Mouse (Mus musculus): ENCODE data around the gene Itfg1. TPM values are rescaled to one million over a fixed set of nuclear protein-coding genes. Genes with fewer than 3 reads are reported as not detected.
"Not testable (repeated sequence)": the region's sequence is repeated elsewhere in the genome, so short reads cannot be mapped to it uniquely, and the experiment has no call there.

Itfg1 gene
- polyA plus RNA-seq, 1 experiment = 16.1 TPM

GRCm38 (mm10) chr8:85845887-85846286 is 5.2 kb upstream of the Itfg1 start:
- Histone ChIP-seq H3K4me3 (replicated peaks; ENCODE audit: extremely low read depth, low read depth, low read length) (no peak overlapping the region), H3K4me1 (ENCODE audit: control insufficient read depth, insufficient read depth, low read length) (peaks cover 3% of the 10 kb centered on the region)
- DNase-seq = no peak
- no peak for TF ChIP-seq POLR2A (IDR thresholded peaks at IDR 0.05; ENCODE audit: borderline replicate concordance, extremely low read depth, low read depth, low read length)
- no peak for TF ChIP-seq CTCF (IDR thresholded peaks at IDR 0.05; ENCODE audit: insufficient read depth, low read length)

- DNase-seq = no peak
- 7% methylated on average over 4 of the region's 4 CpGs for WGBS
- peaks cover 9% of the 10 kb centered on the region for H3K4me1 ChIP-seq (ENCODE audit: control insufficient read depth, insufficient read depth, low read length)
- peak overlapping the region; percentile 80 for H3K4me3 ChIP-seq (replicated peaks; ENCODE audit: extremely low read depth, low read depth, low read length)
- TF ChIP-seq POLR2A (IDR thresholded peaks at IDR 0.05; ENCODE audit: borderline replicate concordance, extremely low read depth, low read depth, low read length) = no peak
- no peak for TF ChIP-seq CTCF (IDR thresholded peaks at IDR 0.05; ENCODE audit: insufficient read depth, low read length)
These were observed 721 bp upstream of the Itfg1 start for GRCm38 (mm10) chr8:85841489-85841795.

- peaks cover 9% of the 10 kb centered on the region for H3K4me1 ChIP-seq (ENCODE audit: control insufficient read depth, insufficient read depth, low read length)
- no peak for DNase-seq
- WGBS = under 1% methylated on average over 21 of the region's 21 CpGs
- TF ChIP-seq CTCF (IDR thresholded peaks at IDR 0.05; ENCODE audit: insufficient read depth, low read length) = no peak
- TF ChIP-seq POLR2A (IDR thresholded peaks at IDR 0.05; ENCODE audit: borderline replicate concordance, extremely low read depth, low read depth, low read length) = no peak
- peak overlapping the region; percentile 80 for H3K4me3 ChIP-seq (replicated peaks; ENCODE audit: extremely low read depth, low read depth, low read length)
These were observed 635 bp downstream of the Itfg1 start for GRCm38 (mm10) chr8:85839916-85840656.

GRCm38 (mm10) chr8:85813621-85814020 is 27.1 kb downstream of the Itfg1 start:
- TF ChIP-seq POLR2A (IDR thresholded peaks at IDR 0.05; ENCODE audit: borderline replicate concordance, extremely low read depth, low read depth, low read length) (no peak), CTCF (IDR thresholded peaks at IDR 0.05; ENCODE audit: insufficient read depth, low read length) (no peak)
- no peak for DNase-seq
- Histone ChIP-seq H3K4me3 (replicated peaks; ENCODE audit: extremely low read depth, low read depth, low read length) (no peak overlapping the region), H3K4me1 (ENCODE audit: control insufficient read depth, insufficient read depth, low read length) (no peaks in the 10 kb centered on the region)

- DNase-seq = no peak
- no peak for TF ChIP-seq CTCF (IDR thresholded peaks at IDR 0.05; ENCODE audit: insufficient read depth, low read length)
- TF ChIP-seq POLR2A (IDR thresholded peaks at IDR 0.05; ENCODE audit: borderline replicate concordance, extremely low read depth, low read depth, low read length) = no peak
- WGBS = 72% methylated on average over 1 of the region's 1 CpGs
These were observed 39.3 kb downstream of the Itfg1 start for GRCm38 (mm10) chr8:85801408-85801807.

GRCm38 (mm10) chr8:85800164-85800563 is 40.6 kb downstream of the Itfg1 start:
- WGBS = 86% methylated on average over 1 of the region's 1 CpGs
- H3K4me1 ChIP-seq (ENCODE audit: control insufficient read depth, insufficient read depth, low read length) = no peaks in the 10 kb centered on the region
- TF ChIP-seq CTCF (IDR thresholded peaks at IDR 0.05; ENCODE audit: insufficient read depth, low read length) (no peak), POLR2A (IDR thresholded peaks at IDR 0.05; ENCODE audit: borderline replicate concordance, extremely low read depth, low read depth, low read length) (no peak)
- no peak for DNase-seq
- H3K4me3 ChIP-seq (replicated peaks; ENCODE audit: extremely low read depth, low read depth, low read length) = no peak overlapping the region

More at GRCm38 (mm10) chr8:85801408-85801807, 39.3 kb downstream of the Itfg1 start:
- Histone ChIP-seq H3K4me3 (replicated peaks; ENCODE audit: extremely low read depth, low read depth, low read length) (no peak overlapping the region), H3K4me1 (ENCODE audit: control insufficient read depth, insufficient read depth, low read length) (no peaks in the 10 kb centered on the region)

GRCm38 (mm10) chr8:85796392-85796791 is 44.3 kb downstream of the Itfg1 start:
- WGBS = 96% methylated on average over 1 of the region's 1 CpGs
- H3K4me3 ChIP-seq (replicated peaks; ENCODE audit: extremely low read depth, low read depth, low read length); H3K4me1 ChIP-seq (ENCODE audit: control insufficient read depth, insufficient read depth, low read length); DNase-seq: not testable (repeated sequence)

- TF ChIP-seq CTCF (IDR thresholded peaks at IDR 0.05; ENCODE audit: insufficient read depth, low read length) (no peak), POLR2A (IDR thresholded peaks at IDR 0.05; ENCODE audit: borderline replicate concordance, extremely low read depth, low read depth, low read length) (no peak)
- 88% methylated on average over 3 of the region's 3 CpGs for WGBS
- DNase-seq = no peak
- no peaks in the 10 kb centered on the region for H3K4me1 ChIP-seq (ENCODE audit: control insufficient read depth, insufficient read depth, low read length)
- no peak overlapping the region for H3K4me3 ChIP-seq (replicated peaks; ENCODE audit: extremely low read depth, low read depth, low read length)
These were observed 52.4 kb downstream of the Itfg1 start for GRCm38 (mm10) chr8:85788341-85788740.

- H3K4me1 ChIP-seq (ENCODE audit: control insufficient read depth, insufficient read depth, low read length) = no peaks in the 10 kb centered on the region
- no peak for TF ChIP-seq CTCF (IDR thresholded peaks at IDR 0.05; ENCODE audit: insufficient read depth, low read length)
- no peak for TF ChIP-seq POLR2A (IDR thresholded peaks at IDR 0.05; ENCODE audit: borderline replicate concordance, extremely low read depth, low read depth, low read length)
- DNase-seq = no peak
- H3K4me3 ChIP-seq (replicated peaks; ENCODE audit: extremely low read depth, low read depth, low read length) = no peak overlapping the region
- WGBS = 75% methylated on average over 4 of the region's 4 CpGs
These were observed 52.8 kb downstream of the Itfg1 start for GRCm38 (mm10) chr8:85787909-85788308.

GRCm38 (mm10) chr8:85785506-85785905 is 55.2 kb downstream of the Itfg1 start:
- no peaks in the 10 kb centered on the region for H3K4me1 ChIP-seq (ENCODE audit: control insufficient read depth, insufficient read depth, low read length)
- DNase-seq = no peak
- TF ChIP-seq CTCF (IDR thresholded peaks at IDR 0.05; ENCODE audit: insufficient read depth, low read length) (no peak), POLR2A (IDR thresholded peaks at IDR 0.05; ENCODE audit: borderline replicate concordance, extremely low read depth, low read depth, low read length) (no peak)
- H3K4me3 ChIP-seq (replicated peaks; ENCODE audit: extremely low read depth, low read depth, low read length) = no peak overlapping the region
- WGBS = 64% methylated on average over 1 of the region's 1 CpGs
